Mouse (Mus musculus) CH12.LX (cell line): ENCODE results near the gene Plekha7. TPM values are rescaled to one million over a fixed set of nuclear protein-coding genes. Genes with fewer than 3 reads are reported as not detected.

Experiments used
- DNase-seq: peaks from one replicate; pipeline ENCODE4 v3.0.0-alpha.2; 2013; ENCODE audit errors: extremely low read depth
- H3K27ac ChIP-seq: 2 replicates; pipeline ENCODE4 v1.5.1; 2012; ENCODE audit warnings: low read depth, mild to moderate bottlenecking, control low read depth, moderate library complexity; ENCODE audit not compliant: insufficient read depth
- H3K27me3 ChIP-seq: replicated peaks from 2 replicates; pipeline ENCODE3; 2012; ENCODE audit warnings: inconsistent platforms
- H3K36me3 ChIP-seq, 2 experiments: replicated peaks in 1 of 2; 2 replicates each; pipeline versions ENCODE3 to v1.6.1; 2012; ENCODE audit warnings: inconsistent platforms in 1 of 2, low read length in 1 of 2, mild to moderate bottlenecking in 1 of 2, mixed read lengths in 1 of 2, moderate library complexity in 1 of 2; ENCODE audit not compliant: control insufficient read depth in 1 of 2, insufficient read depth in 1 of 2
- H3K4me1 ChIP-seq, 2 experiments: 2 replicates each; pipeline ENCODE4 v1.6.1; 2012; ENCODE audit warnings: inconsistent platforms in 1 of 2, moderate library complexity in 1 of 2; ENCODE audit not compliant: insufficient read depth in 2 of 2, control insufficient read depth in 1 of 2
- H3K4me2 ChIP-seq: 2 replicates; pipeline ENCODE4 v1.6.1; 2012; ENCODE audit warnings: low read depth, mild to moderate bottlenecking, control low read depth; ENCODE audit not compliant: poor library complexity, insufficient read depth, severe bottlenecking
- H3K4me3 ChIP-seq, 3 experiments: fragments of 150-350 bp in 1 of 3; sonication (generic) in 1 of 3; replicated peaks in 1 of 3; 2 replicates each; pipeline versions ENCODE3 to v1.5.1; 2011 to 2012; ENCODE audit warnings: low read depth in 2 of 3, low read length in 2 of 3, mild to moderate bottlenecking in 2 of 3, moderate library complexity in 2 of 3, control low read depth in 1 of 3, improper control_type of control experiment in 1 of 3, inconsistent platforms in 1 of 3, mixed read lengths in 1 of 3; ENCODE audit not compliant: poor library complexity in 1 of 3
- H3K79me2 ChIP-seq: replicated peaks from 2 replicates; pipeline ENCODE4 v1.6.1; 2012; ENCODE audit warnings: mild to moderate bottlenecking, moderate library complexity; ENCODE audit not compliant: control insufficient read depth, poor library complexity, insufficient read depth, severe bottlenecking; ENCODE audit errors: extremely low read depth
- H3K9ac ChIP-seq: 2 replicates; pipeline ENCODE4 v1.6.1; 2012; ENCODE audit warnings: low read depth, mild to moderate bottlenecking, control low read depth, moderate library complexity; ENCODE audit not compliant: insufficient read depth
- H3K9me3 ChIP-seq: replicated peaks from 2 replicates; pipeline ENCODE3; 2012; ENCODE audit warnings: low read length, inconsistent platforms, mixed read lengths
- CHD1 ChIP-seq: IDR thresholded peaks from 2 replicates; pipeline ENCODE4 v1.6.1; 2012; ENCODE audit warnings: low read depth, low read length, improper control_type of control experiment, inconsistent platforms
- CTCF ChIP-seq, 2 experiments: IDR thresholded peaks in 1 of 2; conservative IDR thresholded peaks in 1 of 2; 2 replicates each; pipeline ENCODE4 v1.5.1; 2011 to 2012; ENCODE audit warnings: low read depth in 2 of 2, low read length in 2 of 2, improper control_type of control experiment in 1 of 2, inconsistent platforms in 1 of 2, mild to moderate bottlenecking in 1 of 2, moderate library complexity in 1 of 2
- E2F4 ChIP-seq: IDR thresholded peaks from 2 replicates; pipeline ENCODE4 v1.6.1; 2011; ENCODE audit warnings: low read depth, low read length, improper control_type of control experiment; ENCODE audit not compliant: insufficient replicate concordance
- ELF1 ChIP-seq: IDR thresholded peaks from 2 replicates; pipeline ENCODE4 v1.6.1; 2014; ENCODE audit warnings: low read depth, mild to moderate bottlenecking, inconsistent platforms, low read length, improper control_type of control experiment
- ETS1 ChIP-seq: conservative IDR thresholded peaks from 2 replicates; pipeline ENCODE4 v1.6.1; 2012; ENCODE audit warnings: low read depth, mild to moderate bottlenecking, inconsistent platforms, low read length, improper control_type of control experiment, moderate library complexity
- HCFC1 ChIP-seq: IDR thresholded peaks from 2 replicates; pipeline ENCODE4 v1.6.1; 2012; ENCODE audit warnings: low read depth, mild to moderate bottlenecking, inconsistent platforms, low read length, improper control_type of control experiment
- IRF4 ChIP-seq: IDR thresholded peaks from 2 replicates; pipeline ENCODE4 v1.6.1; 2014; ENCODE audit warnings: low read depth, mild to moderate bottlenecking, inconsistent platforms, low read length, improper control_type of control experiment
- JUND ChIP-seq: conservative IDR thresholded peaks from 2 replicates; pipeline ENCODE4 v1.6.1; 2011; ENCODE audit warnings: low read depth, low read length, improper control_type of control experiment
- MAFK ChIP-seq: IDR thresholded peaks from 2 replicates; pipeline ENCODE4 v1.6.1; 2011; ENCODE audit warnings: low read length, improper control_type of control experiment; ENCODE audit not compliant: insufficient replicate concordance
- MAX ChIP-seq: IDR thresholded peaks from 2 replicates; pipeline ENCODE4 v1.6.1; 2011; ENCODE audit warnings: low read length, improper control_type of control experiment
- MEF2A ChIP-seq: IDR thresholded peaks from 2 replicates; pipeline ENCODE4 v1.6.1; 2014; ENCODE audit warnings: low read depth, mild to moderate bottlenecking, inconsistent platforms, low read length, improper control_type of control experiment, borderline replicate concordance
- MXI1 ChIP-seq: IDR thresholded peaks from 2 replicates; pipeline ENCODE4 v1.6.1; 2011; ENCODE audit warnings: mild to moderate bottlenecking, low read depth, low read length, improper control_type of control experiment
- MYC ChIP-seq: IDR thresholded peaks from 2 replicates; pipeline ENCODE4 v1.6.1; 2011; ENCODE audit warnings: low read depth, mild to moderate bottlenecking, improper control_type of control experiment, low read length
- NRF1 ChIP-seq: IDR thresholded peaks from 2 replicates; pipeline ENCODE4 v1.6.1; 2014; ENCODE audit warnings: low read depth, mild to moderate bottlenecking, inconsistent platforms, low read length, improper control_type of control experiment, moderate library complexity
- POLR2AphosphoS2 ChIP-seq: IDR thresholded peaks from 2 replicates; pipeline ENCODE4 v1.6.1; 2011; ENCODE audit warnings: low read depth, low read length, improper control_type of control experiment
- TCF12 ChIP-seq: IDR thresholded peaks from 2 replicates; pipeline ENCODE4 v1.6.1; 2014; ENCODE audit warnings: low read depth, mild to moderate bottlenecking, inconsistent platforms, low read length, improper control_type of control experiment
- UBTF ChIP-seq: IDR thresholded peaks from 2 replicates; pipeline ENCODE4 v1.6.1; 2012; ENCODE audit warnings: low read depth, mild to moderate bottlenecking, inconsistent platforms, low read length, improper control_type of control experiment, moderate library complexity
- ZMIZ1 ChIP-seq: IDR thresholded peaks from 2 replicates; pipeline ENCODE4 v1.6.1; 2012; ENCODE audit warnings: low read depth, mild to moderate bottlenecking, inconsistent platforms, low read length, improper control_type of control experiment
- dilution Hi-C: fragments of 300-500 bp; cut with MboI; formaldehyde crosslinking; loops from 2 replicates; pipeline ENCODE4 v1.14.3; 2020; ENCODE audit warnings: low sequenced_read_pairs; ENCODE audit not compliant: extremely low pct_unique_long_range_greater_than_20kb, extremely low pct_ligation_motif_present
- in situ Hi-C: fragments of 300-500 bp; cut with MboI; formaldehyde crosslinking; loops from 3 replicates; pipeline ENCODE4 v1.14.3; 2019; ENCODE audit warnings: low sequenced_read_pairs, low pct_ligation_motif_present, low pct_unique_long_range_greater_than_20kb, mixed read lengths
- polyA plus RNA-seq: library from polyadenylated mRNA; unstranded; fragments of >175 nt; gene quantifications from 2 replicates; pipeline ENCODE4 v1.2.1, GENCODE M21; 2012; ENCODE audit warnings: low read depth; ENCODE audit not compliant: insufficient read length
- total RNA-seq, 2 experiments: library from RNA; depleted of rRNA; stranded (reverse); fragments of 300-350 nt in 1 of 2; fragments of >200 nt in 1 of 2; gene quantifications; 2 replicates each; pipeline ENCODE4 v1.2.3; 2012 to 2014

The Plekha7 gene
- total and polyA plus RNA-seq, 3 experiments = 0.59 to 1.5 (median 1.0) TPM

GRCm38 (mm10) chr7:116202033-116202681 is 106.0 kb downstream of the Plekha7 start:
- Histone ChIP-seq H3K4me3 (no peak overlapping the region), H3K9ac (no peak overlapping the region), H3K27me3 (peaks cover 2% of the 10 kb centered on the region), H3K36me3 (no peaks in the 10 kb centered on the region), H3K4me2 (no peak overlapping the region), H3K79me2 (no peaks in the 10 kb centered on the region), H3K4me1 (peaks cover 3 to 8% of the 10 kb centered on the region in 2 experiments; a peak in 3 of 4 replicates), H3K27ac (no peak overlapping the region), H3K9me3 (no peaks in the 10 kb centered on the region)
- in situ Hi-C loops = no loop called here
- no peak for DNase-seq
- dilution Hi-C loops = no loop called here
- TF ChIP-seq ZMIZ1 (no peak), MAX (no peak), NRF1 (no peak), MYC (no peak), MEF2A (no peak), CHD1 (no peak), E2F4 (no peak), ETS1 (no peak), UBTF (no peak)

GRCm38 (mm10) chr7:116200951-116201351 is 107.2 kb downstream of the Plekha7 start:
- no peak overlapping the region for H3K4me3 ChIP-seq
- dilution Hi-C loops = no loop called here
- TF ChIP-seq MXI1 (no peak), ELF1 (no peak), JUND (no peak), MAFK (no peak), MAX (no peak), CTCF (conservative IDR thresholded peaks at IDR 0.05 in 1 of 2, IDR thresholded peaks at IDR 0.05 in 1 of 2; ENCODE audit: low read depth in 2 of 2, low read length in 2 of 2) (no peak), HCFC1 (no peak), IRF4 (no peak), POLR2AphosphoS2 (no peak), TCF12 (no peak), E2F4 (no peak), MYC (no peak), NRF1 (no peak)

More at GRCm38 (mm10) chr7:116200951-116201351, 107.2 kb downstream of the Plekha7 start:
- Histone ChIP-seq H3K4me2 (no peak overlapping the region), H3K79me2 (no peaks in the 10 kb centered on the region), H3K9ac (no peak overlapping the region), H3K27me3 (peaks cover 2% of the 10 kb centered on the region), H3K9me3 (no peaks in the 10 kb centered on the region), H3K36me3 (no peaks in the 10 kb centered on the region), H3K27ac (no peak overlapping the region), H3K4me1 (peaks cover 3 to 8% of the 10 kb centered on the region in 2 experiments; a peak in 3 of 4 replicates)
- DNase-seq = no peak
- in situ Hi-C loops = no loop called here
